Mouse (Mus musculus) monocyte, adult 2 months (primary cell): Measurements from ENCODE around the gene Lcor.

Source experiments
- DNase-seq, 2 experiments: peaks; one replicate each; pipeline ENCODE4 v3.0.0; 2022; ENCODE audit warnings: low spot score in 2 of 2, low read depth in 1 of 2

The Lcor gene

DNA sequence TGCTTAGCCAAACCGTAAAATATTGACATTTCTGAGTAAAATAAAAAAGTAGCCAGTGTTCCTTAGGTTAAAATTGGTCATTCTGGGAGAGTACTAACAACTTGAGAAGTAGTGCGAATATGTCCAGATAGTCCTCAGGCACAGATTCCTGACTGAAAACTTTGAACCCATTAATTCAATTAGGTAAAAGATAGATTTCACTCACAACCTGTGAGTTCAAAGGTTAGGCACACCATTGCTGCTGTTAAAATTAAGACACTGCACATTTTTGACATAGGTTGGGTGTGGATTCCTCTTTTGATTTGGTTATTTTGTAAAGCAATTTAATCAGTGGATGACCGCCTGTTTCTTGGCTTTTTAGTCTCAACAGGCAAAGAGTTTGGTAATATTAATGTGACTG, 78.4 kb downstream of the Lcor start:
- no peak for DNase-seq

GRCm38 (mm10) chr19:41568791-41569190, 86.4 kb downstream of the Lcor start:
- DNase-seq, result no peak

- no peak for DNase-seq
Observed at GRCm38 (mm10) chr19:41573700-41574099, 91.3 kb downstream of the Lcor start.

- DNase-seq, result no peak
Observed at GRCm38 (mm10) chr19:41577576-41577975, 95.1 kb downstream of the Lcor start.

DNA sequence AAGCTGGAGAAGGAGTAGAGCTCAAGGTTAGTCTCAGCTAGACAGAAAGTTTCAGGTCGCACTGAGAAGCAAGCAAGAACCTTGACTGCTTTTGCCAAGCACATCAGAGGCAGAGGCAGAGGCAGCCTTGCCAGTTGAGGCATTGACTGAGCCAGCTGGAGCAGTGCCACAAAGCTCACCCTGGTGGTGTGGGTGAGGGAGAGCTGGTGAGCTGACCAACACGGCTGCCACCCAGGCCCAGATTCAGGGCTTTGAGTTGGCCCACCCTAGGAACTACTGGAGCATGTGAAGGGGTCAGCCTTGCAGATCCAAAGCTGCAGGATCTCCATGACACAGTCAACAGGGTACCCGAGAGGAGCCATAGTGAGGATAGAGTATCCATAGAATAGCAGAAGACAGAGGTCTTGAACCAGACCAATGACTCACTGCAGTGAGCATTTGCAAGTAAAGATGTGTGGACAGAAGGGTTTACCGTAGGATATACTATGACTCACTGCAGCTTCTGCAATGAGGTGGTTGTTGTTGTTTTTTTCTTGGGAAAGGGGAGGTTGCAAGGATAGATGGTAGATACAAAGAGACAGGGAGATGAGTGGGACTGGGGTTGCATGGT, 97.0 kb downstream of the Lcor start:
- no peak for DNase-seq

DNA sequence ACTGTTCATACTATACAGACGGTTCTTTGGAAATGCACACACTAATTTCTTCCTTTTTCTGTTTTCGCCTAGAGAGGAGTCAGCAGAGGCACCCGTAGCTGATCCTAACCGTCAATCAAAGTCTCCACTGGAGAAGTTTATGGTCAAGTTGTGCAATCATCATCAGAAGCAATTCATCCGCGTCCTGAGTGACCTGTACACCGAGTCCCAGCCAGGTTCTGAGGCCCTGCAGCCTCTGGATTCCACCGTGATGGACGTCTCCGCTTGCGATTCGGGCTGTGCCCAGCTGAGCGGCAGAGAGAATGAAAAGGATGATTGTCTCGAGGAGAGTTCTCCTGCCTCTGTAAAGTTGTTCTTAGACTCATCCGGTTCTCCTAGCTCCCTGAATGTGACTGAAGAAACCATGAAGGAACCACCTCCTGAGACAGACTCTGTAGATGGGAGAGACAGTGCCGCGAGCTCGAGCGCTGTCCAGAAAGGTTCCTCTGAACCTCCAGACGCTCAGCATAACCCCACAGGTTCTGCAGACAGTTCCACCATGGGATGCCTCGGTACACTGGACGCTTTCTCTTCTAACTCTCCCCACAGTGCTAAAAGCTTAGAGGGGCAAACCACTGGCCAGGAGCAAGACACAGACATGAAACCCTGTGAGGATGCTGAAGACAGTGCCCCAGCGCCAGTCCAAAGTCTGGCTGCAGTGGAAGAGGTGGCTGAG, 99.4 kb downstream of the Lcor start, which contains the start of gene Gm340:
Gene Gm340 (plus strand): TSS at position 665 of the 715 bp plus-strand sequence.
- DNase-seq, result no peak

- DNase-seq, result no peak
Observed at GRCm38 (mm10) chr19:41582918-41583514, 100.6 kb downstream of the Lcor start.

GRCm38 (mm10) chr19:41586752-41587151, 104.3 kb downstream of the Lcor start:
- no peak for DNase-seq

GRCm38 (mm10) chr19:41587431-41588222, 105.2 kb downstream of the Lcor start:
- no peak for DNase-seq

DNA sequence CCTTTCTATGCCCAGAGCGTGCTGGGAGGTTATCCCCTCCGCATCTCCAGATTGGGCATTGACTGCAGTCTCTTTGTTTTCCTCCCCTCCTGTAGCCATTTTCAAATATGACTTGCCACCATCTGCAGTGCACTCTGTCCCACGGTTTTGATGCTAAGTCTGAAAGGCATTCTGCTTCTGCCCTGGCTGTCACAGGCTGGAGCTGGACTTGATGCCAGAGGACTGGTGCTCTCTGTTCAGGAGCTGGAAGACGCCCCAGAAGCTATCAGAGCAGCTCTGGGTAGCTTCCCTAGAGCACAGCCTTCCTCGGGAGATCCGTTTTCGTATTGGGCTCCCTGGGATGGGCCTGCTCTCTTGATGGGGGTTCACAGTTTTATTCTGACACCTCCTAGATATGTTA, 106.6 kb downstream of the Lcor start:
- no peak for DNase-seq

DNA sequence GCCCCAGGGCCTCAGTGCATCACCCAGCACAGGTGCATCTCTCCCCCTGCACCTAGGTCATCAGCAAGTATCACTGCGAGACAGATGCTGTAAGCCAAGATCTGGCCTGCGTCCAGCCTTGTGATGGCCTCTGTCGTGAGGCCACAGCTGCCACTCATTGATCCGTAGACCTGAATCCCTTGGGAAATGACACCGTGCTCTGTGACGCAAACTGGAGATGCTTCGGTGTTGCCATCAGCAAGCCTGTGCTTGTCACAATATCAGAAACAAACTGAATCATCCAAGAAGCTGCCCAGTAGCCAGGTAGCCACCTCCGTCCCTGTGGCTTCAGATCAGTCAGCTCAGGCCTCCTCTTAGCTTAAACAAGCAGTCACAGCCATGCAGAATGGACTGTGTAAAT, 107.2 kb downstream of the Lcor start:
- DNase-seq, result no peak

DNA sequence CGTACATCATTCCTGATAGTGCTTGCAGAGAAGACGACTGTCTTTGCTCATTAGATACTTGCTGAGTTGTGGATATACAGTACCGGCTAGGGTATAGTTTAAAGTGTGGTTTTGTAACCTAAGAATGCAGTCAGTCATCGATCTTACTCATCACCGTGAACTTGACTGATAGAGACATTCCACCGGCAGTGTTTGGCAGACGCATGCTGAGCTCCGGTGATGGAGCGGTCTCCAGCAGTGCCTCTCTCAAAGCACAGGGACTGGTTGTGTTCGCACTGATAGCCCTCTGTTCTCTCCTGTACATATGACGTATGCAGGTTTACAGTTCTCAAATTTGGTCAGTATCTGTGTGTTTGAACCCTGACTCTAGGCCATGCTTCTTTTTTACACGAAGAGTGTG, 109.4 kb downstream of the Lcor start:
- no peak for DNase-seq

DNA sequence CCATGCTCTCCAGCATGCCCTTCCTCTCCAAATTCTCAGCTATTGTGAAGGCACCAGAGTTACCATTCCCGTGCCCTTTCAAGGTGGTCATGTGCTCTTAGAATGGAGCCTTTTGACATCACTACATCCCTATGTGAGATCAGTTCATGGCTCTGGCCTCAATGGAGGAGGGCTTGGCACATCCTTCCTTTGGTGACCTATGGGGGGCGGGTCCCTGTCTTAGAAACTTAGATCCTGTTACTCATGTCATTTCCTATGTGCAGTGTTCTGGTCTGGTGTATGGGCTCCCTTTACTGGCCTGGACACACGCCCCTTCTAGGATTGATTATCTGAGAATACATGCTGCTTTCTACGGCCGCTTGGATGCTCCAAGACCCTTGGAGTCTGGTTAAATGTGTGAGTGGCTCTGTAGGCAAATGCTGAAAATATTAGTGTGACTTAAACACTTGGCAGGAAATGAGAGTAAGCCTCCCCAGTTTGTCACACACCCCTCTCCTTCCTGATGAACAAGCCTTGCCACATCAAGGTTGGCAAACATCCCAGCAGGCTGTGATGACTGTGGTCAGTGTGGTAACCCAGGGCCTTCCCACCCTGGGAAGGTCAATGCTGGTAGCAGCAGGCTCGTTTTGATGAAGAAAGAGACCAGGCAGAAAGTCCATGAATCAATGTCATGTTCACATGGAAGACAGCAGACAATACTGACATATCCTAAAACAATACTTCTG, 114.9 kb downstream of the Lcor start:
- peak; percentile 83 to 89 for DNase-seq

- no peak for DNase-seq
Observed at GRCm38 (mm10) chr19:41600647-41601046, 118.2 kb downstream of the Lcor start.

DNA sequence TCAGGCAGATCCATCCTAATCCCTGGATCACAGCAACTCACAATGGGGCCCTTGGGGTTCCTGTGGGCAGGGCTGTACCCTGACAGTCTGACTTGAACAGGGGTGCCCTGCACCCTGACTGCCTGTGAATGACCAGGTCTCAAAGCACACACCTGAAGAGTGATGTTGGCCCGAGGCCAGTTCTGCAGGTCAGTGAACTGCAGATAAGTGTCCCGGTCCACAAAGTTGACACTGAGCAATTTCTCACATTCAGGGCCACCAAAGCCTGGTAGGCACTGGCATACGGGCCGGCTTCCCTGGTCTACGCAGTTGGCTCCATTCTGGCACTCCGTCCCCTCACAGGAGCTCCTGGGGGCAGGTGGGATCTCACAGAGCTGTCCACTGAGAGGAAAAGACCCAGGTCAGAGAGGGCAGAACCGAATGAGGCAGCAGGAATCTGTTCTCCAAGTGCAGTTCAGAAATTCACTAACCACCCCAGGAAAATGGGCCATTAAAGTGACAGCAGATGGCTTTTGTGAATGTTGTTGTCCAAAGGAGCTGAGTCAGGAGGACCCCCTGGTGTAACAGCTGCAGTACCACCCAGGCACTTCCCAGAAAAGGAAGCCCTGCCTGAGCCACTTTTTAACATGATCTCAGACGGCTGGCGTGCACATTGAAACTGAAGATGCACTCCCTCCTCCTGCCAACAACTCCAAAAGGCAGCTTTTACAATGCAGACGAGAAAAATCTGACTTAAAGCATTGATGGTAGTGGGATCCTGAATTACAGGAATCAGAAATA, 124.0 kb downstream of the Lcor start:
- no peak for DNase-seq

GRCm38 (mm10) chr19:41611683-41612082, 129.2 kb downstream of the Lcor start:
- no peak for DNase-seq
